Mouse (Mus musculus): ENCODE data around the gene Lmtk2.
A peak's percentile ranks its signal among the peaks of the same experiment; 100 is the strongest.

Gene Lmtk2

GRCm38 (mm10) chr5:144182542-144183247 lies 82.5 kb downstream of the Lmtk2 start:
- DNase-seq, result no peak

- no peak for DNase-seq
Observed at GRCm38 (mm10) chr5:144183248-144183559, 83.0 kb downstream of the Lmtk2 start.

DNA sequence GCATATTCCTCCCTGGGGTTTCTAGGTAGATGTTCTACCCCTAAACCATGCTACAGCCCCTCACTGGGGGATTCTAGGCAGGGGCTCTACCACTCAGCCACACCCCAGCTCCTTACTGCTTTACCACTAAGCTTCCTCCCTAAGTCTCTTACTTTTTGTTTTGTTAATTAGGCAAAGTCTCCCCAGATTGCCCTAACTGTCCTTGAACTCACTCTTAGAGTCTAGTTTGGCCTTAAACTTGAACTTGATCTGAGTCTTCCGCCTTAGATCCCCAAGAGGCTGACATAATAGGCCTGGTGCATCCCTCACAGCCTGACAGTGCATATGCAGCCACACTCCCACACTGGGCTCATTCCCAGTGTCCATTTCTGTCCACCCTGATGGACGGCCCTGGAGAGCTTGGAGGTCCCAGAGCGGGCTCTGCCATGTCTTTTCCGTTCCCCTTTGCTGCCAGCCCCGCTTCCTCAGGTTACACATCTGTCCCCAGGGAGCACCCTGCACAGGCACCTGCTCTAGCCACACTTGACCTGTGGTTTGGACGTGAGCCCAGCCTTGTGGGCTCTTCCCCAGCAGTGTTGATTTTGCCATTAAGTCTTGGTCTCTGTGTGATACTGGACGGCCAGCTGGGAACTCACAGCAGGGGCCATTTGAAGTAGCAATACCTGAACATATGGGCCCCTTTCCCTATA lies 83.6 kb downstream of the Lmtk2 start:
- no peak for DNase-seq

DNA sequence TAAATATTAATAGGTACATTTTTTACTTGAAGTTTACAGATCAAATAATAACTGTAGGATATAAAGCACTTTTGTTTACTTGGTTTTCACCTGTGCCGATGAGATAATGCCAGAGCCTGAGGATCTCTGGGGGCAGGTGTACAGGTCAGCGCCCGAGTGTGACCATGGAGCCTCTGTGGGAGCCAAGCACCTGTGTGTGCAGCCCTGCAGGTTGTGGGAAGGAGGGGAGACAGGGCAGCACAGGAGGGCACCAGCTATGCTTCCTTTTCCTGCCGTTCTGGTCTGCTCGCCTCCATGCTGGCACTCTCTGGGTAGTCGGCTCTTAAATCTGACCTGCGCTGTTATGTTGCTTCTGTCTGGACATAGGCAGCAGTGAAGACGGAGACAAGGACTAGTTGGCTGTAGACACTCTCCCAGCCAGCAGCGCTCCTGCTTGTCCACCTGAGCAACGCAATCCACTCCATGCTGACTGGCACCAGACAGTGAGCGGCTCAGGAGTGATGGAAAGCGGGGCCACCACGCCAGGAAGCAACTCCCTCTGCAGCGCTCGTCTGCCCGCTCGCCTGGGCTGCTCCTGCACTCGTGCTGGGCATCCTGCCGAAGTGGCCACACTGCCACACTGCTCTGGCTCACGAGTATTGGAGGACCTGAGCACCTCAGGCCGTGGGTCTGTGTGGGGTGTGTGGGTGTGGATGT lies 84.3 kb downstream of the Lmtk2 start:
- no peak for DNase-seq

- no peak for DNase-seq
Observed at GRCm38 (mm10) chr5:144188422-144188821, 88.2 kb downstream of the Lmtk2 start.

GRCm38 (mm10) chr5:144189327-144189726 lies 89.1 kb downstream of the Lmtk2 start:
- DNase-seq, result no peak

DNA sequence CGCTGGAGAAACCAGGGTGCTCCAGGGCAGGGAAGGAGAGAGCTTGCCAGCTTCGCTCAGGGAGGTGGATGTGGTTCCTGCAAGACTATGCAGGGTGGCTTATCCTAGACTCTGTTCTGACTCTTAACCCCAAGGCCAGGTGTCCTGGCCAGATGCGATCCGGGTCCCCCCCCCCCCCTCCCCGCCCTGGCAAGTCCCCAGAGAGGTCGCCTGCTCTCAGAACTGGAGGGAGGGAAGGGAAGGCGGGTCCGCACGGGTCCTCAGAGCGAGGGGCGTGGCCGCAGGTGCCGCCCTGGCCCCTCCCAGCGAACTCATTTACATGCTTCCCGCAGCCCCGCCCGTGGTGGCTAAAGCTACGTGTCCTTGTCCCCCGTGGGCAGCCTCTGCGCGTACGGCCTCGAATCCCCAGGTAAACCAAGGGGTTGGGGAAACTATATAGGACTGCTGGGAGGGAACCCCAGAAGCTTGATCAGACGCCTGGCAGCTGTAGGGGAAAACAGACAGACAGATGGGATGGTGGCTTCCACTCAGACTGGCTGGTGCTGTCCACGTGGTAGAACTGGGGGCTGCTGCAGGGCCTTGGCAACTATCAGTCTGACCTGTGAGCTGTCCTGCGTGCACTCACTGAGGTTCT lies 89.8 kb downstream of the Lmtk2 start, which contains the start of gene Bhlha15:
Gene Bhlha15 (plus strand): TSS at position 337 of the 634 bp plus-strand sequence.
- no peak for DNase-seq

GRCm38 (mm10) chr5:144191026-144191425 lies 90.8 kb downstream of the Lmtk2 start:
- DNase-seq, result no peak

- DNase-seq, result no peak
Observed at GRCm38 (mm10) chr5:144192673-144193072, 92.4 kb downstream of the Lmtk2 start.

DNA sequence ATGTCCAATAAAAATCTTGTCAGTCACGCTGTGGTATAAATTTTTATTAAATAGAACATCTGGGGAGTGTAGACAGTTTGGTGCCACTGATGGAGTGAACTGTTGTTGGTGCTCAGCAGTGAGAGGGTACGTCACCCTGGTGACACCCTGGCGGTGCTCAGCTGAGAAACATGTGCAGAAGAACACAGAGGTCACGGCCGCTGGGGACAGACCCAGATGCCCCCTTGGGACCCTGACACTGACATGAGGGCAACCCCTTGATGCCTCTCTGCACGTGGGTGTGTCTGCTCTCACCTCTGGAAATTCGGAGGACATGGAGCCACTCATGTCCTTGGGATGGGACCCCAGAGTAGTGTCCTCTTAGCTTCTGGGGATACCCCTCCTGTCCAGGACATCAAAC lies 94.2 kb downstream of the Lmtk2 start:
- DNase-seq, result no peak

- DNase-seq, result no peak
Observed at GRCm38 (mm10) chr5:144195567-144195966, 95.3 kb downstream of the Lmtk2 start.

DNA sequence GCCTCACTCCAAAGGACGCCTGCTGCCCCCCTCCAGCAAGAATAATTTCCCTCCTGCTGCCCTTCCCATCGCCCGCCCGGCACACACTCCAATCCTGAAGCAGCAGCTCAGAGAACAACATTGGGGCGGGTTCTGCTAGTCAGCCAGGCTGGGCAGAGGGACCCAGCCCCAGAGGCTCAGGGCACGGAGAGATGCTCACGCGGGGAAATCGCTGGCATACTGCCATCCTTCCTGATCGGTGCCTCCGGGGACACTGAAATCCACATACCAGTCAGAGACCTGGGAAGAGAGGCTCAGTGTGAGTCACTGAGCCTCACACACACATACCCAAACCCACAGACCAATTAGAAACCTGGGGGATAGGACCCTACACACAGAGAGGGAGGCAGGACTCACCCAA lies 100.4 kb downstream of the Lmtk2 start:
- DNase-seq, result no peak

GRCm38 (mm10) chr5:144202430-144202829 lies 102.2 kb downstream of the Lmtk2 start:
- no peak for DNase-seq

- no peak for DNase-seq
Observed at GRCm38 (mm10) chr5:144203398-144203959, 103.2 kb downstream of the Lmtk2 start.

GRCm38 (mm10) chr5:144204303-144204702 lies 104.1 kb downstream of the Lmtk2 start:
- no peak for DNase-seq

- no peak for DNase-seq
Observed at GRCm38 (mm10) chr5:144204911-144205310, 104.7 kb downstream of the Lmtk2 start.

GRCm38 (mm10) chr5:144206069-144206468 lies 105.8 kb downstream of the Lmtk2 start:
- DNase-seq, result no peak

DNA sequence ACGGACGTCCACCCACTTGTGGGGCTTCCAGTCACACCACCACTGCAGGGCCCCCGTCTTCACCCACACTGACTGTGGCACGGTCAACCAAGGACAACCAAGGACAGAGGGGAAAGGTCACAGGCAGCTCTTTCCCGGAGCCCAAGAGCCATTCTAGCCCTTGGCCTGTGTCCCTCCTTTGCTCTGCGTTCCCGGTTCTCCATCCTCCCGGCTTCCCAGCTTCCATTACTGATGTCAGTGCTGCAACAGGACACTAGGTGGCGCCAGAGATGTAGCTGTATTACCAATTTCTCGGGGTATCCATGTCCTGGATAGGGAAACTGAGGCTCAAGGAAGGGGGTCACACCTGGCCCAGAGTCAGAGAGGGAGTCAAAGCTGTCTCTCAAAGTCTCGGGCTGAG lies 107.2 kb downstream of the Lmtk2 start:
- peak; percentile 47 for DNase-seq

DNA sequence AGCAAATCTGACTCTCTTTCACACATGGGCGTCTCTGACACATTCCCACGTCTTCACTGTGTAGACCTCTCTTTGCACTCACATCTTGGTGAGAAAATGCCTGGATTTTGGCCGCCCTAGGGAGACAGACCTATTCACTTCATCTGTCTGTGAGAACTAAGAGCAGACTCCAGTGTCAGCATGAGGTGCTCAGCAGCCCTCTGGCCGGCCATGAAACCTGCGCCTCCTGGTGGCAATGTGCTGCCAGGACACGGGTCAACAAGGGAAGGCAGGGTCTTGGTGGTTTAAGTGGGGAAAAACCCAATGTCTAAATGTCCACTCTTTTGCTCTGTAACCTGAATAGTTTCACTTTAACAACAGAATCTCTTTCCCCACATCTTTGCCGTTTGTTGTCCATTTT lies 114.2 kb downstream of the Lmtk2 start:
- DNase-seq, result no peak

DNA sequence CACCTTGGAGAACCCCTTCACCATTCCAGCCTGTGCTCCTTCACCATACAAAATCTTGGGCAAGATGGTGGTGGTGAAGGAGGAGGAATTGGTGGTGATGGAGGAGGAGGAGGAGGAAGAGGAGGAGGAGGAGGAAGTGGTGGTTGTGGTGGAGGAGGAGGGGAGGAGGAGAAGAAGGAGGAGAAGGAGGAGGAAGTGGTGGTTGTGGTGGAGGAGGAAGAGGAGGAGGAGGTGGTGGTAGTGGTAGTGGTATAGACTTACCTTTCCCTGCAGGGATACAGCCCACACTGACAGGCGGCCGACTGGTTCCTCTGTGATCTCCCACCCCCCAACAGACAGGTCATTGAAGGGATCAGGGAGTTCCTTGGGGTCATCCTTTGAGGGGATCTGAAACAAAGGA lies 115.8 kb downstream of the Lmtk2 start:
- DNase-seq, result no peak

DNA sequence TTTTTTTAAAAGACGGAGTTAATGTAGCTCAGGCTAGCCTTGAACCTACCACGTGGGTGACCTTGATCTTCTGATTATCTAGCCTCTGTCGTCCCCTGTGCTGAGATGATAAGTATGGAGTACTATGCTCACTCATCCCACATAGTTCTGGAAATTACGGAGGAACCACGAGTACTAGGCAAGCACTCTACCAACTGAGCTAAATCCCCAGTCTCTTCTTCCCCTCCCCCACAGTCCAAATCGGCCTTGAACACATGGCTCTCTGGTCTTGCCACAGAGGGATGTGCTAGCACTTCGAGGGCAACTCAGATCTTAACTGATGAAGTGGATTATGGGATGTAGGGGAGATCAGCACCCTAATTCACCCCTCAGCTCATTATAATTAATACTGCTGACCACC lies 117.8 kb downstream of the Lmtk2 start:
- no peak for DNase-seq

DNA sequence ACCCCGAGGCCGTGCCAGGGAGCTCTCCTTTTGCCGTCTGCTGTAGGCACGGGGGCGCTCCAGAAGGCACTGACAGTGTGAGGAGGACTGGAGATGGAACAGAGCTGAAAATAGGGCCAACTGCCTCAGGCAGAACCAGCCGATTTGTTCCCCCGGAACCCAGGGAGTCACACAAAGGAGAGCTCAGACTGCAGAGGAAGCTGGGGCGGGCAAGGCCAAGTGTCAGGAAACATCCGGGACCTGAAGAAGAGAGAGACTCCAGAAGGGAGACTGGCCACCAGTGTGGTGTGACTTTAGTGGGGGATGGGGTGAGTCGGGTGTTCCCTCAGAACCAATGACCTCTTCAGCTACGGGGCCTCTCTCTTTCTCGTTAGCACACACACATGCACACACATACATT lies 119.1 kb downstream of the Lmtk2 start:
- peak; percentile 42 for DNase-seq

GRCm38 (mm10) chr5:144219936-144220335 lies 119.7 kb downstream of the Lmtk2 start:
- no peak for DNase-seq

Data from layer of hippocampus, adult 9-11 months (tissue).